Mouse (Mus musculus): ENCODE measurements at regions not wholly inside any gene's neighbourhood (a gene's known extent, or its start where the extent isn't known, plus 50 kb on each side); places are given as distances from the start of the nearest gene placed in this dataset.

DNA sequence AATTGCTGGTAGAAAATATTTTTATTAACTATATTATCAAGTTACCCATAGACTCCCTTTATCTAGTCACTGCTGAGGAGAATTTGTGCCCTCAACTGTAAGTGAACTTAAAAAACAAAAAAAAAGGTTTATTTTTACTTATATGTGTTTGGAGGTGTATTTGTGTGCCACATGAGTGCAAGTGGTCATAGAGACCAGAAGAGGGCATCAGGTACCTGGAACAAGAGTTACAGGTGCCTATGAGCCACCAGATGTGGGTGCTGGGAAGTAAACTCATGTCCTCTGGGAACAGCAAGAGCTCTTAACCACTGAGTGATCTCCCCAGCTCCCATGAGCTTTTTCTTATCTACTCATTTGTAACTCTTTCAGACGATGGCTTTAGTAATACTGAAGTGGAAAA lies 213.9 kb upstream of the Nt5e start:
- DNase-seq, result no peak
- intact Hi-C loops (cut with DNase I), result no loop called here
- Histone ChIP-seq H3K4me3 (no peak overlapping the region), H3K27ac (no peak overlapping the region)
- TF ChIP-seq CTCF (IDR thresholded peaks at IDR 0.05), result peak; percentile 28

DNA sequence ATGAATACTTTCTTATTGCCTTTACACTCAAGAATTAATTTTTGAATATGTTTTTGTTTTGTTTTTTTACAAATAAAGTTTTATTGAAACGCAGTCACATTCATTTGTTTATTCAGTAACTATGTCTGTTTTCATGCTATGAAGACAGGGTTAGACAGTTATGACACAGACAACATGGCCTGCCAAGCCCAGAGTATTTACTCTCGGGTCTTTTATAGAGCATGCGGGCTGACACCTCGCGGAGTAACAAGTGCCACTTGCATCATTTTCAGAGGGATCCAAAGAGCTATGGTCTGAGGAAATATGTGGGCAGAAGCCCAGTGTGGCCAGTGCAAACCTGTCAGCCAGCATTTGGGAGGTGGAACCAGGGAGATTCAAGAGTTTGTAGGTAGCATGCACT lies 206.5 kb upstream of the Nt5e start:
- no peak overlapping the region for H3K4me3 ChIP-seq
- intact Hi-C loops (cut with DNase I), result no loop called here
- no peak overlapping the region for H3K27ac ChIP-seq
- TF ChIP-seq CTCF (IDR thresholded peaks at IDR 0.05), result no peak
- no peak for DNase-seq

DNA sequence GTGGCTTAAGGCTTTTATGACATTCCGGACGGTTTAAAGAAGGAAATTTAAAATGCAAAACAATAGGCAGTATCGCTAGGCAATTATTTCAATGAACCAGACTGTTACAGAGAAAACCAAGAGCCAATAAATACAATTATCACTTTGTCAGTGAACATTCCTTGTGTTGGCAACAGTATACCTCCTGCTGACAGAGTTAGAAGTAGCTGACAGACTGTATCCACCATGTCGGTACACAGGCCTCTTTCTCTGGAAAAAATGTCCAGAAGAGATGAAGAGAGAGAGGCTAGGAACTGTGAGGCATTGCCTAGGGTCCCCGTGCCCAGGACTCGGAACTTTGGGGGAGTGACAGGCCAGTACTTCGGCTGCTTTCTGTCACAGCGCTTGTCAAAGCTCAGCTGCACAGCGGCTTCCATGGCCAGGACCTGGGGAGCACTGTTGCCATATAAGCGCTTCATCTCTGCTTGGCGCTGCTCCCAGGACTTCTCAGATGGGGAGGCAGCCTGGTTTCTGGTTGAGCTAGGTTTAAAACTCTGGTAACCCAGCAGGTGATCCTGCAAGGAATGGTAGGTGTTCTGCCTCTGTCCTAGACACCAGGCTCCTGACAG lies 205.9 kb upstream of the Nt5e start:
- H3K4me3 ChIP-seq, result no peak overlapping the region
- H3K27ac ChIP-seq, result no peak overlapping the region
- intact Hi-C loops (cut with DNase I), result no loop called here
- DNase-seq, result no peak
- no peak for TF ChIP-seq CTCF (IDR thresholded peaks at IDR 0.05)

DNA sequence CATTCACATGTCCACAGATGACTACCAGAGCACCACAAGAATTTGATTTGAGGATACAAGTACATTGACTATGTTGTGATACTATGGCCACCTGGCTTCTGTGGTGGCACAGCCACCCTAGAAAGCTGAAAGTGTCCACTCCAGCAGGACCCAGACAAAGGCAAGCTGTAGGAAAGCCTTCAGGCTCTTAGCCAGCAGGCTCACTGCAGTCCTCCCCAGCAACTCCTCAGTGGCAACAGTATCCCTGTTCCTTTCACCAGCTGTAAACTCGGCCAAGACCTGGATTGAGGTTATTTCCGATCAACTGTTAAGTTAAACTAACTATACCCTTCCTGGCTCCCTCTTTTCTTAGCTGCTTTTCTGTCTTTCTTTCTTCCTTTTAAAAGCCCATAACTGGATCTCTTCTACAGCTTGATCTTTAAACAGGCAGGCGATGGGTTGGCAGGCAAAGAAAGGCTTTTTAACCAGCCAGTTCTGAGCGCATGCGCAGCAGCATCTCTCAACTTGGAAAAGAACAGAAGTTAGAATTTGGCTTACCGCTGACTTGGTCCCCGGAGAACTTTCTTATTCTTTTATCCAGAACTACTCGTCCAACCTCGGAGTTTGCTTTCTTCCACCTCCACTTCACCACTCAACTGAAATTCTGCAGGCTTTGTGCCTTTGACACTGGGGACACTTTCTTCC lies 202.5 kb upstream of the Nt5e start:
- peak overlapping the region; percentile 41; the same call in 1 of the 2 replicates for H3K27ac ChIP-seq
- no peak for TF ChIP-seq CTCF (IDR thresholded peaks at IDR 0.05)
- H3K4me3 ChIP-seq, result peak overlapping the region; percentile 56
- intact Hi-C loops (cut with DNase I), result no loop called here
- peak; percentile 73 for DNase-seq

DNA sequence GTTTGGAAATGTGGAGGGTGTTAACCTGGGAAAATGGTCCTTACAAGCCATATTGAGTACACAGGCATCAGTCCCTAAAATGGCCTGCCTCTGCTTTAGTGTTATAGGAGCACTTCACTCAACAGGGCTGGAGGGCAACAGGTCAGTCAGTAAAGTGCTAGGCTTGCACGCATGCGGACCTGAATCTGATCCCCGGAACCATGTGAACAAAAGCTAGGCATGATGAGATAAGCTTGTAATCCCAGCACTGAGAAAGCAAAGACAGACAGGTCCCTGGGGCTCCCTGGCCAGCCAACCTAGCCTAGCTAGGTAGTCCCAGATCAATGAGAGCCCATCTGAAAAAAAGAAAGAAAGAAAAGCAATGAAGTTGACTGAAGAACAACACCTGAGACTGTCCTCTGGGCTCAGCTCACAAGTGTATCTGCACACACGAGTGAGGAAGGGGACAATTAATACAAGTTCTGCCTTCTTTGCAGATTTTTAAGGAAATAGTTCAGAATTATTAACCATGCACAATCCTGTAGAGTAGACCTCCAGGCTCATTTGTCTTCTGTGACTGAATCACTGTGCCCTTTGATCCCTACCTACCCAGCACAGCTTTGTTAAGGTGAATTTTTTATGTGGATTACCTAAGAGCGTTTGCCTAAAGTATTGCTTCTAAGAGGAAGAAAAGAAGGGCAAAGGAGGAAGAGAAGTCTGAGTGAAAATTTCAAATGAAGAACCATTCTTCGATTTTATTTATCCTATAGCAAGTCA lies 163.8 kb upstream of the Nt5e start:
- intact Hi-C loops (cut with DNase I), result no loop called here
- H3K4me3 ChIP-seq, result no peak overlapping the region
- H3K27ac ChIP-seq, result no peak overlapping the region
- no peak for DNase-seq
- no peak for TF ChIP-seq CTCF (IDR thresholded peaks at IDR 0.05)

DNA sequence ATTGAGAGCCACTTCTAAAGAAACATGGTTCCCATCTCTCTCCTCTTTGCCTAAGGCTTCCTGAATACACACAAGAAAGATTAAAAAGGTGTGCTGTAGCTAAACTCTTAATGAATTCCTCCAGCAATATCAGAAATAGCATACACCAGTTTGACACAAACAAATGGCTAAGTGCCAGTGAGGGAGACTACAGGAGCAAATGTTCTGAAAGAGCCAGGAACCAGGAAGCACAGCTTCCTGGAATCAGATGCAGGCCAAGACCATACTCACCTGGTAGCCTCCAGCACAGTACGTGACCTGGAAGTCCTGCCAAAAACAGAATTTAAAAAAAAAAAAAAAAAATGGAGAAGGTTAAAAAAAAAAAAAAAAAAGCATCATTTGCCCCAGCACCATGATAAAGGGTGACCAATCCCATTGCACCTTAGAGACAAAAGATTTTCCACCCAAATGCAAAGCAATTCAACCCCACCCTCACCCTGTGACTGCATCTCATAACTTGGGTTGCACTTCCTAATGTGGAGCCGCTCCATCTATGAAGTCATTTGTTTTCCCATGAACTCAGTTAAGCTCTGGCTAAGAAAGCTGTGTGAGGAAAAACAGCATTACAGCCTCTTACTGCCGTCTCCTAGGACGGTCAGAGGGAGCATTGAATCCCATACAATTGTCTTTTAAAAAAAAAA lies 149.3 kb upstream of the Nt5e start:
- intact Hi-C loops (cut with DNase I), result no loop called here
- DNase-seq, result peak; percentile 27
- no peak overlapping the region for H3K27ac ChIP-seq
- H3K4me3 ChIP-seq, result no peak overlapping the region
- TF ChIP-seq CTCF (IDR thresholded peaks at IDR 0.05), result no peak

DNA sequence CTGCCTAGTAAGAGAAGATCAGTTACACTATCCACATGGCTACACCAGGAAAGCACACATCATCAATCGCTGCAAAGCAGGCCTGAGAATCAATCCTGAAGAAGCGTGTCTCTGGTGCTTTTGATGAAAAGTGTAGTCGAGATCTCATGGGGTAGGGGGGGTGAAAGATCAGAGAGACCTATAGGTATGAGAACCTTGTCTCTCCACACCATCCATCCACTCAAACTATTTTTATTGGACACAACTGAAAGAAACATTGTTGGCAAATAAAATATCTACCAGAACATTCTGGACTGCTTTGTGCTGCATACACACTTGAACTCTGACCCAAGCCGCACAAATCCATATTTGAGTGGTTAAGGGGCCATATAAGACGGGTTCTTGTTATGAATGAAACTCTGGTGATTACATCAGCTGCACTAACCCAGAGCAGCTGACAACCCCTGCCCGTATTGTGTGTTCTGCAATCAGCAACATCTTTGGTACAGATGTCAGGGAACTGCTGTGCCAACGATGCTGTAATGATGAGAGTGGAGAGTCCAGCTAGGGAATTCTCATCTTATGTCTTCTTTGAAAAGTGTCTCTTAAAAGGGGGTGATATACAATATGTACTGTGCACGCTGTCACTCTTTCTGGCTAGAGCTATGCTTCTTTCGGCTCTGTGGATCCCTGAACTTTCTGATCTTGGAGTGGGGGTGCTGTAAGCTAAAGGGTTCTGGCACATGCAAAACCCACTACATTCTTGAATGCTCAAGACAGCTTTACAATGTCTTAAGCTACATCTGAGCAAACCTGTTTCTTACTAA lies 145.6 kb upstream of the Nt5e start:
- TF ChIP-seq CTCF (IDR thresholded peaks at IDR 0.05), result no peak

DNA sequence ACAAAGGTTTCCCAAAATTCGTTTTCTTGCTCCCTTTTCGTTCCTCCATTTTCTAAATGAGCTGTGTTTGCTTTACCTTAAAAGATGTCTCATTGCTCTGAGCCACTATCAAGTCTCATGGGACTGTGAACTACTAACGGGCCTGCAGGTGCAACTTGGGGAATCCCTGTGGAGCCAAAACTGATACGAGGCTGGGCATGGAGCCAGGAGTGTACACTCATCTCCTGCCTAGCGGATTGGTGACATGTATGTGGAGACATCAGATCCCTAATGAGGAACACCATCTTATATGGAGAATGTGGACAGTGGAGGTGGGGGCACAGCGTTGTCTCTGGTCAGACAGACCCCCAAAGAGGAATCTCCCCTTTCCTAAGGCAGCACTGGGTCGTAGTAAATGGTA lies 119.6 kb upstream of the Nt5e start:
- intact Hi-C loops (cut with DNase I), result no loop called here
- TF ChIP-seq CTCF (IDR thresholded peaks at IDR 0.05), result no peak
- Histone ChIP-seq H3K27ac (no peak overlapping the region), H3K4me3 (no peak overlapping the region)
- DNase-seq, result no peak

More for the DNA sequence above, 145.6 kb upstream of the Nt5e start:
- Histone ChIP-seq H3K27ac (no peak overlapping the region), H3K4me3 (no peak overlapping the region)
- no peak for DNase-seq
- intact Hi-C loops (cut with DNase I), result no loop called here

DNA sequence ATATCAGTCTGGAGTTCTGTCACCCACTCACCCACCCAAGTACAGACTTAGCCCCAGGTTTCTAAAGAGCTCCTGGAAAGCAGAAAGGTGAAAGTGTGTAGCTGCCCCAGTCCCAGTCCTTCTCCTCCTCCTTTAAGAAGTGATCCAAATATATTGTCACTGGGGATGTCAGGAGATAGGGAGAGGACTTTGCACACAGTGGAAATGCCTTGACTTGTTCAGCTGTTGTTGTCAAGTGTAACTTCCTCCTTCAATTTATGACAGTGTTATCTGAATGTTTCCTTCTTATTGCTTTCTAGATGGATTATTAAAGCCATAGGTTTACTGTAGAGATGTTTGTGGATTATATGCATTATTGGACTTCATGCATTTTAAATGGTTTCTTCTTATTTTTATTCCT lies 119.0 kb upstream of the Nt5e start:
- intact Hi-C loops (cut with DNase I), result no loop called here
- Histone ChIP-seq H3K27ac (no peak overlapping the region), H3K4me3 (no peak overlapping the region)
- TF ChIP-seq CTCF (IDR thresholded peaks at IDR 0.05), result no peak
- DNase-seq, result no peak

DNA sequence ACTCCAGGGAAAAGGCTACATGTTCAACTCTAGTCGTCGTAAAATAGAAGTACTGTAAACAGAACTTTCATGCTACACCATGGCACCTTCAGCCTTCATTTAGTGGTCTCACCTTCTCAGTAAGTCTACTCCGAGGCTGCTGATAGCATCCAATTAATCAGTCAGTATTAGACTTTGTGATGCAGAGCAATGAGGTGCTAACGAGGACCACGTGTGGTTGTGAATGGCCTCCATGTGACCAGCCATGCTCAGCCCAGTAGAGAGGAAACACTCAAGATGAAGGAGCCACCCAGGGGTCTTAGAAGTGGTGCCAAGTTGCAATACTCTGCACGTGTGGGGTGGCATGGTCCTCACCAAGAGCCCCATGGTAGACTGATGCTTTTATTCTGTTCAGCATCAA lies 112.2 kb upstream of the Nt5e start:
- DNase-seq, result no peak
- intact Hi-C loops (cut with DNase I), result no loop called here
- Histone ChIP-seq H3K4me3 (no peak overlapping the region), H3K27ac (no peak overlapping the region)
- TF ChIP-seq CTCF (IDR thresholded peaks at IDR 0.05), result no peak

DNA sequence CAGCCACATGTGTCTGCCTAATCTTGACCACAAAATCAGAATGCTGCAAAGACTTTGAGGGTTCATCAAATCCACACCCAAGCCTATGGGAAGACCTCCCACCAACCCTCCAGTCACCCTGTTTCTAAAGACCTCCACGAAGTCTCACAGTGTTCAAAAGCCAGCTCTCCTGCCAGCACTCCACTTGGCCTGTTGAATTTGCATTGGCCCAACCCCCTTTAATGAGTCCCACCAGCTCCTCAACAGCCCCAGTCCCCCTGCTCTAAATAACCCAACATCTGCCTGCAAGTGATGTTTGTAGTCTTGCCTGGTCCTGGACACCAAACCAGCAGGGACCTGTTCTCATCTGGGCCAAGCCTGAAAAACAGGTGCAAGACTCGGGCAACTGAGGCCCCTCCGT lies 106.6 kb upstream of the Nt5e start:
- intact Hi-C loops (cut with DNase I), result loop anchor here (10.0 kb wide), 1 partner anchor 796 kb away; no protein-coding TSS in a partner anchor
- no peak overlapping the region for H3K27ac ChIP-seq
- no peak for TF ChIP-seq CTCF (IDR thresholded peaks at IDR 0.05)
- DNase-seq, result no peak
- no peak overlapping the region for H3K4me3 ChIP-seq

DNA sequence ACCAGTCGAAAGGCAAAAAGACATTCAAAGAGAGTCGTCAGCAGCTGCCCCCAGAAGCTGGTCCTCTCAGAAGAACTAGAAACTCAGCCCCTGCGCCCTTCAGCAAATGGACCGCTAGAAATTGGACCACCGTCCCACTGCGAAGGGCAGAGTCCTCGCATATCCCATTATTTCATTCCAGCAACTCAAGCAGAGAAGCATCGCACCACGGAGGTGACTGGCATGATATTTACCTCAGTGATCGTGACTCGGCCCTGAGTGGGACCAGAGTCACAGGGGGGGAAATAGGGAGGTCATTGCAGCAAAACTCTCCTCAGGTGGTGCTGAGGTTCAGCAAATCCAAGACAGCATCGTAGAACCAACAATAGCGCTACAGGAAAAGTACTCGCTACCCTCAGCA lies 105.7 kb upstream of the Nt5e start:
- no peak for TF ChIP-seq CTCF (IDR thresholded peaks at IDR 0.05)
- no peak overlapping the region for H3K4me3 ChIP-seq
- DNase-seq, result no peak
- intact Hi-C loops (cut with DNase I), result loop anchor here (10.0 kb wide), 1 partner anchor 796 kb away; no protein-coding TSS in a partner anchor
- no peak overlapping the region for H3K27ac ChIP-seq
